Mouse (Mus musculus): ENCODE results near the gene Ykt6. TPM values are rescaled to one million over a fixed set of nuclear protein-coding genes. Genes with fewer than 3 reads are reported as not detected.

The Ykt6 gene
- polyA plus RNA-seq, 1 experiment from 2014 or later = 108 TPM

DNA sequence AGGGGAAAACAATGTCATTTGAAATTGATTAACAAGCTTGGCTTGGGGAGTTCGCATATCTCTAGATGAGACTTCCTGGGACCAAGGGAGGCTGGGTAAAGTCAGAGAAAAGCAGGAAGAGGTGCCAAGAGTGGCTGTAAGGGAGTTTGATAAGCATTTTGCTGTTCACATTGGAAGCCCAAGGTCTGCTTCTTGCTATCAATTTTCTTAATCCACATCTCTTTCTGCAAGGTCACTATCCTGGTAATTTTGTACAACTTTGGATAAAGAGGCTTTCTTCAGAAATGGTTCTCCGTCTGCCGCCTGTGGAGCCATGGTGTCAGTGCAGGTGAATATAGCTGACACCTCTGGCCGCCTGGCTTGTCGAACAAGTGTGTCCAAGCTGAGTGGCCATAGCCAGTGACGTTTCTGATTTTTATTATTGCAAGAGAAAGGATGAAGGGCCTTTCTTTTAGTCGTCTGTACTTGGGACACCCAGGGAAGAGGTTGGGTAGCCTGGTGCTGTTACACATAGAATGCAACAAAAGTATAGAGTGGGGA is 458 bp upstream of the Ykt6 start:
- Histone ChIP-seq H3K4me1 (ENCODE audit: control insufficient read depth, insufficient read depth, low read length) (peaks cover 19% of the 10 kb centered on the region), H3K9me3 (replicated peaks; ENCODE audit: control insufficient read depth, low read length, poor library complexity, severe bottlenecking) (no peaks in the 10 kb centered on the region), H3K27ac (ENCODE audit: low read length) (peak overlapping the region; percentile 93), H3K9ac (ENCODE audit: low read depth, low read length) (peak overlapping the region; percentile 83), H3K27me3 (ENCODE audit: control insufficient read depth, insufficient read depth, low read depth, low read length) (no peaks in the 10 kb centered on the region), H3K4me2 (ENCODE audit: low read length) (peak overlapping the region; percentile 76), H3K36me3 (ENCODE audit: control insufficient read depth, insufficient read depth, low read length) (peaks cover 5% of the 10 kb centered on the region), H3K4me3 (ENCODE audit: low read depth, low read length) (peak overlapping the region; percentile 60)
- ATAC-seq = peak; percentile 84
- WGBS = 4% methylated on average over 7 of the region's 7 CpGs

- Histone ChIP-seq H3K9me3 (replicated peaks; ENCODE audit: control insufficient read depth, low read length, poor library complexity, severe bottlenecking) (no peaks in the 10 kb centered on the region), H3K4me1 (ENCODE audit: control insufficient read depth, insufficient read depth, low read length) (peaks cover 12% of the 10 kb centered on the region), H3K9ac (ENCODE audit: low read depth, low read length) (no peak overlapping the region), H3K4me2 (ENCODE audit: low read length) (no peak overlapping the region), H3K4me3 (ENCODE audit: low read depth, low read length) (no peak overlapping the region), H3K27ac (ENCODE audit: low read length) (no peak overlapping the region), H3K36me3 (ENCODE audit: control insufficient read depth, insufficient read depth, low read length) (peaks cover 38% of the 10 kb centered on the region), H3K27me3 (ENCODE audit: control insufficient read depth, insufficient read depth, low read depth, low read length) (no peaks in the 10 kb centered on the region)
- WGBS = 74% methylated on average over 2 of the region's 2 CpGs
- no peak for ATAC-seq
Measured at GRCm38 (mm10) chr11:5960051-5960450, 4.6 kb downstream of the Ykt6 start.

DNA sequence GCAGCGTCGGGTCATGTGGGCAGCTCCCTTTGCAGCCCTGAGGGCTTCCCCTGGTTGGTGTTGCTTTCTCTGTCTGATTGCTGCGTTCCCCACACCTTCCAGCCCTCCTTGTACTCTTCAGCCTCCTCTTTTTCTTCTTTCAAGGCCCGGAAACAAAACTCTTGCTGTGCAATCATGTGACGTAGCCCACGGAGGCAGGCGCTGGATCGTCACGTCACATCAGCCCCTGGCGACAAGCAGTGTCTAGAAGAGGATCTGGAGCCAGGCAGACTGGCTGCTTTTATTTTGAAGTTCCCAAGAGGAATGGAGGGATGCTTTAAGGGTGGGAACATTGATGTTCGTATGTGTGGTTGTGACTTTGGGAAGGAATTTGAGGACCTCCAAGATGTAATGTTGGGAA is 10.4 kb downstream of the Ykt6 start:
- H3K4me2 ChIP-seq (ENCODE audit: low read length) = no peak overlapping the region
- WGBS = 82% methylated on average over 11 of the region's 11 CpGs

GRCm38 (mm10) chr11:5966751-5967150 is 11.3 kb downstream of the Ykt6 start:
- no peaks in the 10 kb centered on the region for H3K4me1 ChIP-seq (ENCODE audit: control insufficient read depth, insufficient read depth, low read length)
- WGBS = 86% methylated on average over 3 of the region's 3 CpGs
- no peak overlapping the region for H3K9ac ChIP-seq (ENCODE audit: low read depth, low read length)
- no peak overlapping the region for H3K27ac ChIP-seq (ENCODE audit: low read length)
- no peak overlapping the region for H3K4me2 ChIP-seq (ENCODE audit: low read length)
- H3K4me3 ChIP-seq (ENCODE audit: low read depth, low read length) = no peak overlapping the region
- no peaks in the 10 kb centered on the region for H3K9me3 ChIP-seq (replicated peaks; ENCODE audit: control insufficient read depth, low read length, poor library complexity, severe bottlenecking)
- peaks cover 41% of the 10 kb centered on the region for H3K36me3 ChIP-seq (ENCODE audit: control insufficient read depth, insufficient read depth, low read length)
- peak; percentile 32; the same call in 1 of the 2 replicates for ATAC-seq
- no peaks in the 10 kb centered on the region for H3K27me3 ChIP-seq (ENCODE audit: control insufficient read depth, insufficient read depth, low read depth, low read length)

More for the DNA sequence above, 10.4 kb downstream of the Ykt6 start:
- no peak for ATAC-seq
- Histone ChIP-seq H3K9ac (ENCODE audit: low read depth, low read length) (no peak overlapping the region), H3K36me3 (ENCODE audit: control insufficient read depth, insufficient read depth, low read length) (peaks cover 40% of the 10 kb centered on the region), H3K4me1 (ENCODE audit: control insufficient read depth, insufficient read depth, low read length) (no peaks in the 10 kb centered on the region), H3K9me3 (replicated peaks; ENCODE audit: control insufficient read depth, low read length, poor library complexity, severe bottlenecking) (no peaks in the 10 kb centered on the region), H3K4me3 (ENCODE audit: low read depth, low read length) (no peak overlapping the region), H3K27me3 (ENCODE audit: control insufficient read depth, insufficient read depth, low read depth, low read length) (no peaks in the 10 kb centered on the region), H3K27ac (ENCODE audit: low read length) (no peak overlapping the region)

DNA sequence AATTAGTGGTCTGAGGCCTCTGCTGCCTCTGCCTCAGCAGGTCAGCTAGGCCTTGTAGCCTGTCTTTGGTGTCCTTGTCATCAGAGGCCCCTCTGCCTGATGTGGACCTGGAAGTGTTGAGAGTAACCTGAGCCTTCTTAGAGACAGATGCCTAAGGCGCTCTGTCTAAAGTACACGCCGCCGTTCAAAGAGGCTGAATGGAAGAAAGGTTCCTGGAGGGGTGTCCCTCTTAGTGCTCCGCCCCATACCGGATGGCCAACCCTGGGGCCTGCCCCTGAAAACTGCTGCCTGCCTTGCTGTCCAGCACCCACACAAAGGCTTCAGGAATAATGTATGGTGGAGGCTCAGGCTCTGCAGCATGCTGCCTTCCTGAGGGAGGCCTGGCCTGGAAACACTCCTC is 12.7 kb downstream of the Ykt6 start:
- H3K4me3 ChIP-seq (ENCODE audit: low read depth, low read length) = no peak overlapping the region
- no peak for ATAC-seq
- H3K4me2 ChIP-seq (ENCODE audit: low read length) = no peak overlapping the region
- no peak overlapping the region for H3K27ac ChIP-seq (ENCODE audit: low read length)
- H3K9me3 ChIP-seq (replicated peaks; ENCODE audit: control insufficient read depth, low read length, poor library complexity, severe bottlenecking) = no peaks in the 10 kb centered on the region
- H3K9ac ChIP-seq (ENCODE audit: low read depth, low read length) = no peak overlapping the region
- H3K27me3 ChIP-seq (ENCODE audit: control insufficient read depth, insufficient read depth, low read depth, low read length) = no peaks in the 10 kb centered on the region
- no peaks in the 10 kb centered on the region for H3K4me1 ChIP-seq (ENCODE audit: control insufficient read depth, insufficient read depth, low read length)
- 81% methylated on average over 6 of the region's 6 CpGs for WGBS
- peaks cover 33% of the 10 kb centered on the region for H3K36me3 ChIP-seq (ENCODE audit: control insufficient read depth, insufficient read depth, low read length)

GRCm38 (mm10) chr11:5971202-5971601 is 15.7 kb downstream of the Ykt6 start:
- no peak overlapping the region for H3K9ac ChIP-seq (ENCODE audit: low read depth, low read length)
- H3K27ac ChIP-seq (ENCODE audit: low read length) = no peak overlapping the region
- no peaks in the 10 kb centered on the region for H3K27me3 ChIP-seq (ENCODE audit: control insufficient read depth, insufficient read depth, low read depth, low read length)
- H3K4me3 ChIP-seq (ENCODE audit: low read depth, low read length) = no peak overlapping the region
- no peak for ATAC-seq
- H3K4me2 ChIP-seq (ENCODE audit: low read length) = no peak overlapping the region
- H3K36me3 ChIP-seq (ENCODE audit: control insufficient read depth, insufficient read depth, low read length) = peaks cover 17% of the 10 kb centered on the region
- H3K9me3 ChIP-seq (replicated peaks; ENCODE audit: control insufficient read depth, low read length, poor library complexity, severe bottlenecking) = no peaks in the 10 kb centered on the region
- 57% methylated on average over 7 of the region's 7 CpGs for WGBS
- no peaks in the 10 kb centered on the region for H3K4me1 ChIP-seq (ENCODE audit: control insufficient read depth, insufficient read depth, low read length)

- no peak overlapping the region for H3K27ac ChIP-seq (ENCODE audit: low read length)
- H3K4me1 ChIP-seq (ENCODE audit: control insufficient read depth, insufficient read depth, low read length) = no peaks in the 10 kb centered on the region
- H3K27me3 ChIP-seq (ENCODE audit: control insufficient read depth, insufficient read depth, low read depth, low read length) = no peaks in the 10 kb centered on the region
- H3K36me3 ChIP-seq (ENCODE audit: control insufficient read depth, insufficient read depth, low read length) = peaks cover 14% of the 10 kb centered on the region; the same call in 1 of the 2 replicates
- no peak for ATAC-seq
- 49% methylated on average over 7 of the region's 7 CpGs for WGBS
- no peak overlapping the region for H3K9ac ChIP-seq (ENCODE audit: low read depth, low read length)
- no peak overlapping the region for H3K4me3 ChIP-seq (ENCODE audit: low read depth, low read length)
- H3K9me3 ChIP-seq (replicated peaks; ENCODE audit: control insufficient read depth, low read length, poor library complexity, severe bottlenecking) = no peaks in the 10 kb centered on the region
- H3K4me2 ChIP-seq (ENCODE audit: low read length) = no peak overlapping the region
Measured at GRCm38 (mm10) chr11:5973151-5973550, 17.7 kb downstream of the Ykt6 start.

DNA sequence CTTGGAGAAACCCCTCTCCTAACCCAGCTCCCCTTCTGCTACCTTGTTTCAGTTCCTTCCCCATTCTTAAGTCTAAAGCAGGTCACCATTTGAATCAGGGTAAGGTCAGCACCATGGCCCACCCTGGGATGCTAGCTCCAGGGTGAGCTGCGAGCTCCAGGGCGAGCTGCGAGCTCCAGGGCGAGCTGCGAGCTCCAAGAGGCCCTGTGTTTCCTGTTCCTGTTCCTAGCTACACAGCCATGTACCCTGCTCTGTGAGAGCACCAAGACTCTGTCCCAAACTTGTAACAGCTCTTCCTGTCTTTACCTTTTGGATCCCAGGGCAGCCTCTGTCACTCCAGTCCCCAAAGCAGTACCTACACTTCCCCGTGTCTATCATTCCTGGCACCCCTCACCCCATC is 18.6 kb downstream of the Ykt6 start:
- Histone ChIP-seq H3K4me1 (ENCODE audit: control insufficient read depth, insufficient read depth, low read length) (no peaks in the 10 kb centered on the region), H3K27ac (ENCODE audit: low read length) (no peak overlapping the region), H3K9ac (ENCODE audit: low read depth, low read length) (no peak overlapping the region), H3K9me3 (replicated peaks; ENCODE audit: control insufficient read depth, low read length, poor library complexity, severe bottlenecking) (no peaks in the 10 kb centered on the region), H3K4me3 (ENCODE audit: low read depth, low read length) (no peak overlapping the region), H3K36me3 (ENCODE audit: control insufficient read depth, insufficient read depth, low read length) (peaks cover 13% of the 10 kb centered on the region; the same call in 1 of the 2 replicates), H3K27me3 (ENCODE audit: control insufficient read depth, insufficient read depth, low read depth, low read length) (no peaks in the 10 kb centered on the region), H3K4me2 (ENCODE audit: low read length) (no peak overlapping the region)
- no peak for ATAC-seq
- 87% methylated on average over 6 of the region's 6 CpGs for WGBS

DNA sequence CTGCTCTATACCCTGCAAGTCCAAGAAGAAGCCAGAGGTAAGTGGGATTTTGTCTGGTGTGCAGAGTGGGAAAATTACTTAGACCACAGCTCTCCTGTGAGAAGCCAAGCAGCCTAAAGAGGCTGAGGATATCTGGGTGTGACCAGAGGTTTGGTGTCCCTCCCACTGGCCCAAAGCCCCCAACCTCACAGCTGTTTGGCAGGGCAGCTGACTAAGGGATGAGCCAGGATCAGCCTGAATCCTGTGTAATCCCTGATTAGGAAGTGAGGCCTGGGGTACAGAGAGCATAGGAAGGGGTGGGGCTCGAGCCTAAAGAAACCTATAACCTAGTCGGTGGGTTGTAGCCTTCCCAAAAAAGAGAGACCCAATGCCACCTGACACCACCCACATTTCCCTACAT is 19.6 kb downstream of the Ykt6 start:
- Histone ChIP-seq H3K4me2 (ENCODE audit: low read length) (no peak overlapping the region), H3K4me3 (ENCODE audit: low read depth, low read length) (no peak overlapping the region), H3K4me1 (ENCODE audit: control insufficient read depth, insufficient read depth, low read length) (no peaks in the 10 kb centered on the region), H3K27me3 (ENCODE audit: control insufficient read depth, insufficient read depth, low read depth, low read length) (no peaks in the 10 kb centered on the region), H3K36me3 (ENCODE audit: control insufficient read depth, insufficient read depth, low read length) (peaks cover 17% of the 10 kb centered on the region; the same call in 1 of the 2 replicates), H3K9ac (ENCODE audit: low read depth, low read length) (no peak overlapping the region), H3K27ac (ENCODE audit: low read length) (no peak overlapping the region), H3K9me3 (replicated peaks; ENCODE audit: control insufficient read depth, low read length, poor library complexity, severe bottlenecking) (no peaks in the 10 kb centered on the region)
- ATAC-seq = no peak
- WGBS = 53% methylated on average over 2 of the region's 2 CpGs

Measured in midbrain, embryonic 16.5 days (tissue).